Mouse (Mus musculus): ENCODE measurements at regions not wholly inside any gene's neighbourhood (a gene's known extent, or its start where the extent isn't known, plus 50 kb on each side); places are given as distances from the start of the nearest gene placed in this dataset.
A peak's percentile ranks its signal among the peaks of the same experiment; 100 is the strongest.
"Not testable (repeated sequence)": the region's sequence is repeated elsewhere in the genome, so short reads cannot be mapped to it uniquely, and the experiment has no call there.

GRCm38 (mm10) chr10:57037641-57038040, 448.5 kb upstream of the Hsf2 start:
- DNase-seq (ENCODE audit: low spot score) = no peak

DNA sequence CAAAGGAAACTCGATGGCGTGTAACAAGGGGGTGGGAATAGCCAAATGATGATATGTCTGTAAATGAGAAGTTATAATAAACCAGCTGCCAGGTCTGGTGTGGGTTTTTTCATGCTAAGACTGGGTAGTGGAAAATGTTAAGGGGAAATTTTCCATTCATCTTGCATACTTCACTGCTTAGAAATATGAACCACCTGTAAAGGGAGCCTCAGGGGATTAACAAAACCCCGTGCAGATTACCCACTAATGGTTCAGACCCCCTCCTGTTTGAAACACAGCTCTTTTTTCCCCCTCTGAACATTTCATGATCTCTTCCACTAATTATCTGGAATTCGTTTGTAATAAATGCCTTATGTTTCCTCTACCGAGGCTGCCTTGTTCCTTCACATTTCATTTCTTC, 446.0 kb upstream of the Hsf2 start:
- DNase-seq (ENCODE audit: low spot score) = no peak

- DNase-seq (ENCODE audit: low spot score) = no peak
Observed at GRCm38 (mm10) chr10:57046021-57046420, 440.2 kb upstream of the Hsf2 start.

DNA sequence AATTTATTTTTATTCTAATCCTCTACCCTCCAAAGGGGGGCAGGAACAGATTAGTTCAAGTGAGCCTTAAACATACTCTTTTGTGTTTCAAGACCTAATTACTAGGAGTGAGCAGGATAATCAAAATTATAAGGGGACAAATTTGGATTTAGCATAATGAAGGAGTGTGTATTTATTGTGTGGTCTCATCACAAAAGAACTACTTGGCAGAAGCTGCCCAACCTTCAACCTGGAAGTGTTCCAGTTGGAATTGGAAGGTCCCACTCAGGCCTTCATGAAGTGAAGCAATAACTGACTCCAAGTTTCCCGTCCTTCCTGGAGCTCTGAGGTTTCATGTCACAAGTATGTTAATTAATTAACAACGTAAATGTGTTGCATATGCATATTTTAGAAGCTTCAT, 439.3 kb upstream of the Hsf2 start:
- no peak for DNase-seq (ENCODE audit: low spot score)

DNA sequence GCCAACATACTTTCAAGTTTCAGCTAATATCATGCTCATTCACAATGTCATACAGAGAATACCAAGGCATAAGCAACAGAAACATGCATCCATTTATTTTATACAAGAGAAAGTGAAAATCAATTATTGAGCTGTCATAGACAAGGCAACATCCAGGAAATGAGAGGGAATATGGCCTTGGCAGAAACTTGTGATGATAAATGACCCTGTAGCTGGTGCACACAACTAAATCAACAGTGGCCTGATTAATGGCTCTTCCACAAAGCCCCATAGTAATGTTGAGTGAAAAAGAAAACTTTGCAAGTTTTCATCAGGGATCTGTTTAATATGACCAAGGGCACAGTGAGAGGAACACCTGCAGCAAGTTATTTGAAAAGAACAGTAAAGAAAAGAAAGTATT, 438.5 kb upstream of the Hsf2 start:
- no peak for DNase-seq (ENCODE audit: low spot score)

DNA sequence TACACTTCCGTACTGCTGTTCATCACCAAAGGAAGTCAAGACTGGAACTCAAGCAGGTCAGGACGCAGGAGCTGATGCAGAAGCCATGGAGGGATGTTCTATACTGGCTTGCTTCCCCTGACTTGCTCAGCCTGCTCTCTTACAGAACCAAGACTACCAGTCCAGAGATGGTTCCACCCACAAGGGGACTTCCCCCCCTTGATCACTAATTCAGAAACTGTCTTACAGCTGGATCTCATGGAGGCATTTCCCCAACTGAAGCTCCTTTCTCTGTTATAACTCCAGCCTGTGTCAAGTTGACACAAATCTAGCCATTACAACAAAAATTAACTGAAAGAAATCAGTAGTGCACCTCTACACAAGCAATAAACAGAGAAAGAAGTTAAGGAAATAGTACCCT, 432.8 kb upstream of the Hsf2 start:
- not testable (repeated sequence) for DNase-seq (ENCODE audit: low spot score)

- no peak for DNase-seq (ENCODE audit: low spot score)
Observed at GRCm38 (mm10) chr10:57090131-57090530, 396.1 kb upstream of the Hsf2 start.

GRCm38 (mm10) chr10:57095920-57096319, 390.3 kb upstream of the Hsf2 start:
- DNase-seq (ENCODE audit: low spot score) = no peak

DNA sequence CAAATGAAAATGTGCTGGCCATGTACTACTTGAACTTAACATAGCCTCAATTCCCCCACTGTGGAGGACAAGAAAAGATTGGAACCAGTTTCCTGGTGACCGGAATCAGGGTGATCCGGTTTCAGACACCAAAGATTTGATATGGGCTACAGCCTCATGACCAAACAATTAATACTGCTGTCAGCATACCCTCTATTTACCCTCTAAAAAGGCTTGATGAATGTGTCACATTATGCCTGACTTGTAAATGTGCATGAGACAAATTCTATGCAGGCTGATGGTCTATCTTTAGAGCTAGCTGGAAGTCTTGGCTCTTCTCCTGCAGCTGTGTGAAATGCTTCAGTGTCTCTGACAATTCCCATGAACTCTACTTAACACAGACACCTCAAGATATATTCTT, 372.8 kb upstream of the Hsf2 start:
- no peak for DNase-seq (ENCODE audit: low spot score)

DNA sequence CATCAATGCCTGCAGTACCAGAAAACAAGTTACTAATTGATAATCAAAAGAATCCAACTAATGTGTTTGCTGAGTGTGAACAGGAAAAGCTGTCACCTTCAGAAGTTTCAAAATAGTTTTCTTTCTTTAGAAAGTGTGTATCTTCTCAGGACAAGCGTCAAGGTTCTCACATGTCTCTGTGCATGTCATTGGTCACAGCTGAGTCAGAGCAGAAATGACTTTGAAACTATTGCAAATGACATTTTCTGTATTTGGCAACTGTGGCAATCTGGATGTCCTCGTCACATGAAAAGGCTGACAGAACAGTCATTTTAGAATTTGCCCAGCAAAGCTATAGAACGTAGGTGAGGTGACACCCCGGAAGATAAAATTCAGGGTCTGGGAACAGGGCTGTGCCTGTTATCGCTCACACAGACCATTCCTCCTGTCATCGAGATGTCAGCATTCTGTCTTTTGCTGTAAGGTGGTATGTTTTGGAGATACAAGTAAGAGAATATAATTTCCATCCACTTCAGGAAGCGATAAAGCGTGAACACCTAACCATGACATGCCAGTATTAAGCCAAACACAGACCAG, 371.4 kb upstream of the Hsf2 start:
- no peak for DNase-seq (ENCODE audit: low spot score)

- DNase-seq (ENCODE audit: low spot score) = no peak
Observed at GRCm38 (mm10) chr10:57121514-57121913, 364.7 kb upstream of the Hsf2 start.

- no peak for DNase-seq (ENCODE audit: low spot score)
Observed at GRCm38 (mm10) chr10:57127185-57127584, 359.0 kb upstream of the Hsf2 start.

GRCm38 (mm10) chr10:57156426-57156825, 329.8 kb upstream of the Hsf2 start:
- no peak for DNase-seq (ENCODE audit: low spot score)

DNA sequence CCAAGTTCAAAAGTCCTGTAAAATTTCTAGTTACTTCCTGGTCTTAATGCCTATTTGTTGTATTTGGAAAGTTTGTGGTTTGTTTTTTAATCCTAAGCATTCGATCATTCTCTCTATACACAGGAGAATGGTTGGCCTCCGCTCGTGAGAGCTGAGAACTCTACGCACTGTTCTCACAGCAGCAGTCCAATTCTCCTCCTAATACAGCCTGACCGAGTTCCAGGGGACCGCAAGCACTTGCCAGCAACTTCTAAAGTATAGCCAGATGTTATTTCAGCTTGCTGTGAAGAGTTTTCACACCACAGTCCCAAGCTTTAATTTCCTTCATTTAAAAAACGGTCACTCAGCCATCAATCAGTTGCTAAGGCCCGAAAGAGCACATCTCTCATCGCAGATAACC, 329.3 kb upstream of the Hsf2 start:
- DNase-seq (ENCODE audit: low spot score) = peak; percentile 3

DNA sequence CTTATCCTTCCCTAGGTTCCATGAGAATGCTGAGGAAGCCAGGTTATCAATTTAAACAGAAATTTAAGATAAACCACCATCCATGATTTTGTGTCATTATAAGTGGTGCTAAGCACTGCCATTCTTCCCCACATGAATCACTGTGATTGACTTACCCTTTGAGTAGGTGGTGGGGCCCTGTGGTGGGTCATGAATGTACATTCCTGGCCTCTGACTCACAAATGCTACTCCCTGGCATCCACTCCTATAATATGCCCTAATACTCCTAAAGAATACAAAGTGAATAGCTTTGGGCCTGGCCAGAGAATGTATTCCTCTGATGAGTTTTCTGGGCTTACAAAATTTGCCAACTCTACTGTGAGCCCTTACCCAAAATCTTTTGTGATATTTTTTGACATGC, 325.6 kb upstream of the Hsf2 start:
- no peak for DNase-seq (ENCODE audit: low spot score)

DNA sequence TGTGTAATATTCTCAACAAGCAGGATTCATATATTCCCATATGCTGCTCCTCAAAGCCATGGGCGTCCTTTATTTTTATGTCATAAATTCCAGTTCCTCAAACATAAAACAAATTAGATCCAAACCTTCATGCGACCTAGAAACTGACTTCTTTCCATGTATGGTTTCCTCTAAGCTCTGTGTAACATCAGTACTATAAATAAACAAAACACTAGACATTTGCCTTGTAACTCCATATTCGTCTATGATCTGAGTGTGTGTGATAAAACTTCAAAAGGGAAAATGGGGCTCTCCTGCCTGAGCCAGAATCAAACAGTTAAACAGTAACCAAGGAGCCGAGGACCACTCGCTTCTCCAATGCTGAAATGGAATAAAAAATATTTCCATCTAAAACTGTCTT, 322.8 kb upstream of the Hsf2 start:
- DNase-seq (ENCODE audit: low spot score) = no peak

GRCm38 (mm10) chr10:57183560-57183959, 302.6 kb upstream of the Hsf2 start:
- peak; percentile 28 for DNase-seq (ENCODE audit: low spot score)

DNA sequence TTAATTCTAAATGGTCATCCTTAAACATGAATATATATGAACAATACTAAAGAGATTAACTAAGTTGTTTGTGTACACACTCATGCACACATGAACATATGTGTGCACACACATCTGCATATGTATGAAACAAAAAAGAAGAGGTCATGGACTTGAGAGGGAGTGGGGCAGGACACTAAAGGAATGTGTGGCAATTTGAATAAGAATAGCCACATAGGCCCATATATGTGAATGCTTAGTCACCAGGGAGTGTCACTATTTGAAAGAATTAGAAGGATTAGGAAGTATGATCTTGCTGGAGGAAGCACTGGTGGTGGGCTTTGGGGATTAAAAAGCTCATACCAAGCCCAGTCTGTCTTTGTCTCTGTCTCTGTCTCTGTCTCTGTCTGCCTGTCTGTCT, 275.5 kb upstream of the Hsf2 start:
- DNase-seq (ENCODE audit: low spot score) = no peak

- DNase-seq (ENCODE audit: low spot score) = no peak
Observed at GRCm38 (mm10) chr10:57231117-57231516, 255.1 kb upstream of the Hsf2 start.

- no peak for DNase-seq (ENCODE audit: low spot score)
Observed at GRCm38 (mm10) chr10:57281220-57281619, 205.0 kb upstream of the Hsf2 start.

DNA sequence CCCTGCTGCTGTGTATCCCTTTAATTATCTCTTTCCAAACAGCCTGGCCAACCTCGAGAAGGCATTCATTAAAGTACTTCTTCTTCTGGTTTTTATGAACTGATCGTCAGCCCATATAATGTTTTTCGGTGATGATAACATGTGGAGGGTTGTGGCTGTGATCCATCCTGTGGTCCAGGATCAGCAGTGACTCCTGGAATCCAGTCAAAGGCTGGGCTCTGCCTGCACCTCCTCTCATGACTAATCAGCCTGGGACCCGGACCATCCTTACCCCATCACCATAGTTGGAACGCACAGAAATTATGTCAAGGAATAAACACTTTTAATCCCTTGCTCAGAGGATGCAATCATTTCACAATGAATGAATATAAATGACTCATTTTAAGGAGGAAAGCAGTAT, 203.3 kb upstream of the Hsf2 start:
- DNase-seq (ENCODE audit: low spot score) = no peak

DNA sequence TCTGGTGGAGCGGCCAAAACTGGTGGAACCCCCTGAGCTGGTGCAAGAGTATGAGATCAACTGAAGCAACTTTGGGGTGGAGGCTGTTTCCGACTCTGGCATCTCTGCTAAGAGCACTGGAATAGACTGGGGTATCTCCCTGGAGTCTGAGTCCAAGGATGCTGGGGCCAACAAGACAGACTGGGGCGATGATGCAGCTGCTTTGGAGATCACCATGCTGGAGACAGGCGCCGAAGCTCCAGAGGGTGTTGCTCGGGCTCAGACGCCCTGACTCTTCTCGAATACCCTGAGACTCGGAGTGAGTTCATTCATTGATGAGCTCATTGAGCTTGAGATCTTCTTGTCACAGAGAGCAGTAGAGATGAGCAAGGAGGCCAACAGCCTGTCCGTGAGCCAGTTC, 194.6 kb upstream of the Hsf2 start:
- no peak for DNase-seq (ENCODE audit: low spot score)

DNA sequence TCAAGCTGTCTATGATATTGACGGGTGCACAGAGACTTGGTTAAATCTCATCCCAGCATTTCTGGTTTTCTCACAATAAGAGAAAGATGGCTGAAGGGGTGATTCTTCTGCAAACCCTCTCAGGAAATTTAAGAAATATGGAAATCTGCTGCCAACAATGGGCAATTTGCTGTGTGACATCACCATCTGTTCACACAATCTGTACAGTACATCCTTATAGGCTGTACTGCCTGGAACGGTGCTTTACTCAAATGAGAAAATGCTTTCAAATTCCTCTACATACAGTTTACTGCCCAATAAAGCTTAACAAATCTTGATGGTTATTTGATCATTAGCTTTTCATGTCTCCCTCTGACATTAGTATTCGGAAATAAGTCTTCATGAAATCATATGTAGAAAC, 172.4 kb upstream of the Hsf2 start:
- no peak for DNase-seq (ENCODE audit: low spot score)

GRCm38 (mm10) chr10:57317067-57317466, 169.1 kb upstream of the Hsf2 start:
- no peak for DNase-seq (ENCODE audit: low spot score)

DNA sequence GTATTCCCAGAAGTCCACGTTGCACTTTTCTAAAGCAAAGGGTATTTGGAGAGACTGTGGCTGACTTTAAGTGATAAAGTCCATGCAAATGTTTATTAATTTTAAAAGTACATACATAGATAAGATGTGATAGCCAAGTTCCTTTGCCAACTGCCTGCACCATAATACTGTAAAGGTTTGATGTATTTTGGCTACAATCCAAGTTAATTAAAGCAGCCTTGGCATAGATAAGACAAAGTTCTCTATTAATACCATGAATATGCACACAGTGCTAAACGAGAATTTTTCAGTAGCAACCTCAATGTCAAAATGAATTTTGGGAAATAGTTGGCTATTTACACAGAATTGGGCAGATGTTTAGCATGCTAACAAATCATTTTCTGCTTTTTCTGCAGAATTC, 167.0 kb upstream of the Hsf2 start:
- no peak for DNase-seq (ENCODE audit: low spot score)
